Mouse (Mus musculus) testis, adult 2 months (tissue): Measurements from ENCODE around the gene Efnb3.

Source experiments
- CTCF ChIP-seq: fragments of 200-500 bp; IDR thresholded peaks from 2 replicates; pipeline ENCODE4 v1.5.1; 2012; ENCODE audit warnings: low read depth, mild to moderate bottlenecking, inconsistent platforms, low read length, moderate library complexity; ENCODE audit not compliant: control insufficient read depth, insufficient read depth, insufficient replicate concordance
- POLR2A ChIP-seq: fragments of 200-500 bp; IDR thresholded peaks from 2 replicates; pipeline ENCODE4 v1.6.1; 2012; ENCODE audit warnings: low read depth, mild to moderate bottlenecking, inconsistent platforms, low read length, moderate library complexity; ENCODE audit not compliant: control insufficient read depth

GRCm38 (mm10) chr11:69584008-69584407 lies 24.0 kb upstream of the Efnb3 start:
- no peak for TF ChIP-seq POLR2A
- no peak for TF ChIP-seq CTCF
